Mouse (Mus musculus) liver, postnatal 0 days (tissue): ENCODE data around the gene Flrt1. TPM values are rescaled to one million over a fixed set of nuclear protein-coding genes. Genes with fewer than 3 reads are reported as not detected.
A peak's percentile ranks its signal among the peaks of the same experiment; 100 is the strongest.
"Not testable (repeated sequence)": the region's sequence is repeated elsewhere in the genome, so short reads cannot be mapped to it uniquely, and the experiment has no call there.

Experiments used
- ATAC-seq: fragments of 200-750 bp; cut with Nextera tagmentation; 2 replicates; pipeline ENCODE4 v1.8.0; 2017; ENCODE audit warnings: mild to moderate bottlenecking, moderate library complexity
- DNase-seq: peaks from one replicate; pipeline ENCODE4 v3.0.0-alpha.2; 2016
- H3K27ac ChIP-seq: fragments of 300-500 bp; sonication (generic); 2 replicates; pipeline ENCODE4 v1.5.1; 2014; ENCODE audit warnings: antibody characterized with exemption, moderate library complexity, mild to moderate bottlenecking, low read depth
- H3K27me3 ChIP-seq: fragments of 300-500 bp; sonication (generic); 2 replicates; pipeline ENCODE4 v1.6.1; 2014; ENCODE audit warnings: low read length, control low read depth, mixed read lengths; ENCODE audit not compliant: insufficient read depth
- H3K36me3 ChIP-seq: fragments of 300-500 bp; sonication (generic); replicated peaks from 2 replicates; pipeline ENCODE4 v1.6.1; 2014; ENCODE audit warnings: mild to moderate bottlenecking, control low read depth, low read length, moderate library complexity, mixed read lengths; ENCODE audit not compliant: insufficient read depth
- H3K4me1 ChIP-seq: fragments of 300-500 bp; sonication (generic); 2 replicates; pipeline ENCODE4 v1.6.1; 2014; ENCODE audit warnings: antibody characterized with exemption, mild to moderate bottlenecking, control low read depth; ENCODE audit not compliant: insufficient read depth
- H3K4me2 ChIP-seq: fragments of 300-500 bp; sonication (generic); 2 replicates; pipeline ENCODE4 v1.6.1; 2014; ENCODE audit warnings: low read depth, mild to moderate bottlenecking, low read length, moderate library complexity, mixed read lengths
- H3K4me3 ChIP-seq: fragments of 300-500 bp; sonication (generic); 2 replicates; pipeline ENCODE4 v1.5.1; 2014; ENCODE audit warnings: low read depth, low read length
- H3K9ac ChIP-seq: fragments of 300-500 bp; sonication (generic); replicated peaks from 2 replicates; pipeline ENCODE4 v1.6.1; 2014; ENCODE audit warnings: mild to moderate bottlenecking, moderate library complexity
- H3K9me3 ChIP-seq: fragments of 300-500 bp; sonication (generic); 2 replicates; pipeline ENCODE4 v1.6.1; 2016; ENCODE audit warnings: mild to moderate bottlenecking, control low read depth, low read length, mixed read lengths
- CTCF ChIP-seq: sonication (generic); IDR thresholded peaks from 2 replicates; pipeline ENCODE4 v1.5.1; 2016; ENCODE audit warnings: antibody characterized with exemption, low read depth
- EP300 ChIP-seq: IDR thresholded peaks from 2 replicates; pipeline ENCODE4 v1.6.1; 2016; ENCODE audit warnings: antibody characterized with exemption, low read depth, mild to moderate bottlenecking
- WGBS: fragments of 180-500 bp; shearing (Covaris S2); extraction: QIAGEN DNeasy Blood & Tissue Kit; methylation state at CpG from one replicate; pipeline ENCODE4 v1.1.7; 2014; ENCODE audit not compliant: insufficient replicate concordance; 5-methylcytosine and 5-hydroxymethylcytosine counted together
- polyA plus RNA-seq: library from polyadenylated mRNA; unstranded; fragments of >200 nt; fragmentation: Nextera tagmentation; extraction: Ambion mirVana; gene quantifications from 2 replicates; pipeline ENCODE4 v1.2.1, GENCODE M21; 2015

The Flrt1 gene
- polyA plus RNA-seq, 1 experiment from 2014 or later, result 0.21 TPM

DNA sequence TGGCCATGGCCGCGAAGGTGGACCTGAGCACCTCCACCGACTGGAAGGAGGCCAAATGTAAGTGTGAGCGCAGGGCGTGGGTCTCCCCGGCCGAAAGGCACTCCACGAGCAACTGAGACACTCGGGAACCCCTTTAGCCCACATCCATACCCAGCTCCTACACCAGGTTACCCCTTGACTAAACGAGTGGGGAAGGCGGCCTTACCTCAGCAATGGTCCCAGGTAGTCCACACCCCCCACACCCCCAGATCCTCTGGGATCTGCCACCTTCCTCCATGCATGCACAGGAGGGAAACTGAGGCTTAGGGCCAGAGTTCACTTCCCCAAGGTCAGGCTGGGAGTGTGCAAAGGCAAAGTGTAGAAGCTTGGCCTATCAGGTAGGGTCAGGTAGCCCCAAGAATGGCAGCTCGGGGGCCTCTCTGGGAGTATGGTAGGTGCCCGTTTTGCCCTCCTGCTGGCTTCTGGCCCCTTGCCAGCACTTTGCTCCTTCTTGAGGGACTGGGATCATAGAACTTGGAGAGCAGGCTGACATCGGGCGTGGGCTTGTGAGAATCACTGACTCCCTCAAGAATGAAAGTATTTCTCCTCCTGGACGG lies 48.3 kb downstream of the Flrt1 start:
- WGBS, result 2% methylated on average over 16 of the region's 16 CpGs
- TF ChIP-seq CTCF (no peak), EP300 (no peak)
- DNase-seq (no peak), ATAC-seq (peak; percentile 26)
- Histone ChIP-seq H3K9me3 (no peaks in the 10 kb centered on the region), H3K4me2 (peak overlapping the region; percentile 99), H3K36me3 (no peaks in the 10 kb centered on the region), H3K27me3 (no peaks in the 10 kb centered on the region), H3K4me1 (peaks cover 23% of the 10 kb centered on the region), H3K27ac (peak overlapping the region; percentile 70), H3K9ac (peak overlapping the region; percentile 70), H3K4me3 (peak overlapping the region; percentile 67)

DNA sequence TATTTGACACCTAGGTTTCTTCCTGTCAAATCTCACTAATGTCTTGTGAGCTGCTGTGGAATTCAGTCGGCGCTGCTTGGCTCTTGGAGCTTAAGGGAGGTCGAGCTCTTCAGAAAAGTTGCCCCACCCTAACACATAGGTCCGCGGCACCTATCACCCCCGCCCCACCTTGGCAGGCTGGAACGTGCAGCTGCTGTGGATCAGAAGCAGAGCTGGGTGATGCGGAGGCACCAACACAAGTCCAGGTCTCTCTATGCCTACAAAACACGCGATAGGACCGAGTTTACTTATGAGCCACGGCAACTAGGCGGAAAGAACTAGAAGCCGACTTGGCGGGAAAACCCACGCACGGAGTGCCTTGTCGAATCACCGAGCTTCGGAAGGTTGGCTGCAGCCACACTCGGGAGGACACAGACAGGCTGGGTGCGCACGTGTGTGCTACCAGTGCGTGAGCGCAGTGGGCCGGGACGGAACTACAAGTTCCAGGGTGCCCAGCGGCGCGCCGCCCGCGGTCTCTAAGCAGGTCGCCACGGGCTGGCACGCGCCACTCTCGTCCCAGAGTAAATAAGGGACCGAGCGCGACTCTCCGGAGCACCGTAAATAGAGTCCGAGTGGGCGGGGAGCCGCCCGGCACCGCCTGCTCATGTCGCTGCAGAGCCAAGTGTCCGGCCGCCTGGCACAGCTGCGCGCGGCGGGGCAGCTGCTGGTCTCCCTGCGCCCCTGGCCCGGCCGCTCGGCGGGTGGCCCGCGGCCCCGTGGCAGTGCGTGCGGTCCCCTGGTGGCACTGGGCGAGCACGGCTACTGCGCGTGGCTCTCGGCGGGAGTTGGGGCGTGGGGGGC lies 49.1 kb downstream of the Flrt1 start, which contains the start of gene Macrod1:
TSS of gene Macrod1 (plus strand) at position 563 of the 840 bp plus-strand sequence.
- peaks cover 23% of the 10 kb centered on the region for H3K4me1 ChIP-seq
- H3K36me3 ChIP-seq, result no peaks in the 10 kb centered on the region
- peak within 1 kb of the TSS; percentile 99 for H3K4me2 ChIP-seq
- WGBS, result 1% methylated on average over 68 of the region's 72 CpGs
- peak within 1 kb of the TSS; percentile 67 for H3K4me3 ChIP-seq
- ATAC-seq (peak; percentile 81), DNase-seq (peak; percentile 85)
- H3K9ac ChIP-seq, result peak within 1 kb of the TSS; percentile 70
- H3K27ac ChIP-seq, result peak within 1 kb of the TSS; percentile 70
- no peaks in the 10 kb centered on the region for H3K27me3 ChIP-seq
- no peaks in the 10 kb centered on the region; the same call in 1 of the 2 replicates for H3K9me3 ChIP-seq
- TF ChIP-seq CTCF (no peak), EP300 (no peak)

DNA sequence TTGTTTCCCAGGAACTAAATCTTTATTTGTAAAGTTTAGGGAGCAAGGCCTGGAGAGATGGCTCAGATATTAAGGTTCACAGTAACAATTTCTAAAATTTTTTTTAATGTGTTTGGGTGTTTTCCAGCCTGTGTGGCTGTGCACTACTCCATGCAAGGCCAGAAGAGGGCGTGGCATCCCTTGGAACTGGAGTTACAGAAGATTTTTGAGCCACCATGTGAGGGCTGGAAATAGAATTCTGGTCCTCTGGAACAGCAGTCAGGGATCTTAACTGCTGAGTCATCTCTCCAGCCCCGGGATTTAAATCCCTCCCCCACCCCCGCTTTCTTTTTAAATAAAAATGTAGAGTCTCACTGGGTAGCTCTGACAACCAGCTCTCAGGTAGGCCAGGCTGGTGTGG lies 50.4 kb downstream of the Flrt1 start:
- no peak overlapping the region for H3K9ac ChIP-seq
- WGBS, result 41% methylated on average over 3 of the region's 3 CpGs
- no peak overlapping the region for H3K4me3 ChIP-seq
- no peaks in the 10 kb centered on the region for H3K27me3 ChIP-seq
- no peak overlapping the region for H3K4me2 ChIP-seq
- H3K27ac ChIP-seq, result no peak overlapping the region
- H3K4me1 ChIP-seq, result peaks cover 23% of the 10 kb centered on the region
- TF ChIP-seq CTCF, result peak; percentile 17; the same call in 1 of the 2 replicates
- TF ChIP-seq EP300, result no peak
- no peak for ATAC-seq
- DNase-seq, result no peak
- H3K9me3 ChIP-seq, result no peaks in the 10 kb centered on the region; the same call in 1 of the 2 replicates
- no peaks in the 10 kb centered on the region for H3K36me3 ChIP-seq

DNA sequence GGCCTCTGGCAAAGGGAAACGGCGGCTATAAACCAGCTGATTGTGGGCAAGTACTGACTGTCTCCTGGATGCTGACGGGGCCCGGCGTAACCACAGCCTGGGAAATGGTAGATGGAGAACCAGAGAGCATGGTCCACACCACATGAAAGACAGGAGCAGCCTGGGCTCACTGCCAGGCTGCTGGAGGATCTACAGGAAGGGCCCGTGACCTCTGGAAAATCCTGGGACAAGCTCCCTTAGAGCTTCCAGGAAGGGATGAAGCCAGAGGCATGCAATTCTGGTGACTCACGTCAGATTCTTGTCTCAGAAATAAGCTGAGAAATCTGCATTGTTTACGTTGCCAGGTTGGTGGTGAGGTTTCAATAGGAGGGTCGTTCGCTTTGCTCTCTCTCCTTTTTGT lies 50.8 kb downstream of the Flrt1 start:
- WGBS, result 59% methylated on average over 10 of the region's 10 CpGs

DNA sequence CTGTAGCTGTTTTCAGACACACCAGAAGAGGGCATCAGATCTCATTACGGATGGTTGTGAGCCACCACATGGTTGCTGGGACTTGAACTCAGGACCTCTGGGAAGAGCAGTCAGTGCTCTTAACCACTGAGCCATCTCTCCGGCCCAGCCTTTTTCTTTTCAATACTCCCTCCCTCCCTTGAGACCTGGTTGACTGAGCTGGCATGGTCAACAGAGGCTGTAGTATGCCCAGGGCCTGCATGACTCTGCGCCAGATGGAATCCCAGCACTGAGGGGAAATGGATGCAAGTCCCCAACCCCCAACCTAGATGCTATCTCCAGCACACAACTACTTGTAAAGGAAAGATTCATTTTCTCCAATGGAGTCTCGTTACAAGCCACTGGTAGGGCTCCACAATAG lies 52.1 kb downstream of the Flrt1 start:
- 81% methylated on average over 4 of the region's 4 CpGs for WGBS
- not testable (repeated sequence) for H3K36me3 ChIP-seq, H3K27ac ChIP-seq, H3K4me2 ChIP-seq, H3K9me3 ChIP-seq, ATAC-seq, DNase-seq, H3K4me3 ChIP-seq, H3K27me3 ChIP-seq, H3K9ac ChIP-seq
- peaks cover 20% of the 10 kb centered on the region for H3K4me1 ChIP-seq

More for the DNA sequence above, 50.8 kb downstream of the Flrt1 start:
- no peaks in the 10 kb centered on the region for H3K27me3 ChIP-seq
- no peaks in the 10 kb centered on the region for H3K36me3 ChIP-seq
- TF ChIP-seq CTCF, result no peak
- no peak for TF ChIP-seq EP300
- ATAC-seq (no peak), DNase-seq (no peak)
- peaks cover 23% of the 10 kb centered on the region for H3K4me1 ChIP-seq
- no peak overlapping the region for H3K27ac ChIP-seq
- H3K9ac ChIP-seq, result no peak overlapping the region
- no peak overlapping the region for H3K4me3 ChIP-seq
- H3K9me3 ChIP-seq, result no peaks in the 10 kb centered on the region; the same call in 1 of the 2 replicates
- H3K4me2 ChIP-seq, result no peak overlapping the region

DNA sequence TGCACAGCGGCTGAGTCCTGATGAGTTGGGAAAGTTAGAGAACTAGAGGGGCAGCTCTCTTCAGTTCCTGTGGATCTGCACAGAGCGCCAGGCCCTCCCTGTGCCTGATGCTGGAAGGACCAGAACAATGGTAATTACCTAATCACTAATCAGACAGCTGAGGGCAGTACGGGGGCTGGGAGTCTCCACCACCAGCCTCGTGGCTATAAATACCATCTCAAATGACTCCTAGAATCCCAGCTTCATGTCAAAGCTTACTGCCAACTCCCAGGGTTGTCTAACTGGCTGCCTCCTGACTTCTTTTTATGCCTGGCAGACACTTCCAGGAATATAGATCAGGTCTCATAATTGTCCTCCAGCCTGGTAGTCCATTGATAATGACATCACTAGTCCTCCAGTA lies 60.8 kb downstream of the Flrt1 start:
- Histone ChIP-seq H3K4me1 (peaks cover 5% of the 10 kb centered on the region; the same call in 1 of the 2 replicates), H3K9ac (no peak overlapping the region), H3K4me3 (no peak overlapping the region), H3K27ac (no peak overlapping the region), H3K36me3 (no peaks in the 10 kb centered on the region), H3K9me3 (no peaks in the 10 kb centered on the region), H3K27me3 (no peaks in the 10 kb centered on the region), H3K4me2 (no peak overlapping the region)
- no peak for TF ChIP-seq EP300
- no peak for TF ChIP-seq CTCF
- no peak for ATAC-seq
- no peak for DNase-seq
- WGBS, result 58% methylated on average over 4 of the region's 4 CpGs
